Mouse (Mus musculus) erythroblast, embryonic 14.5 days (primary cell): Measurements from ENCODE around the gene Zfand3.

Experiments
- GATA1 ChIP-seq: IDR thresholded peaks from 2 replicates; pipeline ENCODE4 v1.6.1; 2012; ENCODE audit warnings: low read length, inconsistent platforms, mixed read lengths
- TAL1 ChIP-seq: IDR thresholded peaks from 3 replicates; pipeline ENCODE4 v1.6.1; 2012; ENCODE audit warnings: low read length, inconsistent platforms, mixed read lengths

- TF ChIP-seq GATA1 (no peak), TAL1 (no peak)
These were observed 93.1 kb downstream of the Zfand3 start for GRCm38 (mm10) chr17:30097677-30098076.
